Mouse (Mus musculus) layer of hippocampus, adult 2 months (tissue): Measurements from ENCODE around the gene Tnfsf4. TPM values are rescaled to one million over a fixed set of nuclear protein-coding genes. Genes with fewer than 3 reads are reported as not detected.

ENCODE experiments used
- DNase-seq, 2 experiments: peaks; one replicate each; pipeline ENCODE4 v3.0.0; 2022; ENCODE audit warnings: low spot score in 2 of 2
- H3K27ac ChIP-seq: fragments of 200-600 bp; 2 replicates; pipeline ENCODE4 v1.8.1; 2022
- H3K4me3 ChIP-seq: fragments of 200-600 bp; 2 replicates; pipeline ENCODE4 v1.8.1; 2022; ENCODE audit warnings: mild to moderate bottlenecking
- CTCF ChIP-seq: fragments of 200-600 bp; conservative IDR thresholded peaks from 2 replicates; pipeline ENCODE4 v1.8.1; 2022; ENCODE audit warnings: antibody characterized with exemption, mild to moderate bottlenecking, moderate library complexity
- long read RNA-seq, 2 experiments: library from polyadenylated mRNA; stranded (forward); transcript quantifications; one replicate each; pipeline ENCODE4 v2.0.0; 2021; ENCODE audit warnings: borderline mapping rate in 2 of 2
- total RNA-seq, 2 experiments: library from RNA; stranded (reverse); gene quantifications; 2 replicates each; pipeline ENCODE4 v1.2.3; 2021

Gene Tnfsf4
- total RNA-seq = not detected
- long read RNA-seq, experiment 1, partial matches to known transcripts = 0 of 3 reads
- long read RNA-seq, experiment 1, other reads (novel, unspliced or antisense) = 3 of 3 reads
- long read RNA-seq, experiment 2, partial matches to known transcripts = 0 of 1 reads
- long read RNA-seq, experiment 2, other reads (novel, unspliced or antisense) = 1 of 1 reads

- Histone ChIP-seq H3K27ac (no peak within 1 kb of the TSS), H3K4me3 (no peak within 1 kb of the TSS)
- TF ChIP-seq CTCF = no peak
- DNase-seq = no peak
Observed at GRCm38 (mm10) chr1:161394931-161395459, at the start of gene Tnfsf4. TSS of gene Tnfsf4 (plus strand) at chr1:161395409.

GRCm38 (mm10) chr1:161350981-161351380 is 44.2 kb upstream of the Tnfsf4 start:
- H3K4me3 ChIP-seq = no peak overlapping the region
- DNase-seq = no peak
- H3K27ac ChIP-seq = no peak overlapping the region
- TF ChIP-seq CTCF = no peak

- no peak overlapping the region for H3K4me3 ChIP-seq
- TF ChIP-seq CTCF = no peak
- H3K27ac ChIP-seq = no peak overlapping the region
- no peak for DNase-seq
Observed at GRCm38 (mm10) chr1:161365006-161365405, 30.2 kb upstream of the Tnfsf4 start.

GRCm38 (mm10) chr1:161371919-161372318 is 23.3 kb upstream of the Tnfsf4 start:
- no peak overlapping the region for H3K27ac ChIP-seq
- no peak overlapping the region for H3K4me3 ChIP-seq
- no peak for DNase-seq
- TF ChIP-seq CTCF = no peak

- DNase-seq = no peak
- no peak for TF ChIP-seq CTCF
- H3K27ac ChIP-seq = no peak overlapping the region
- no peak overlapping the region for H3K4me3 ChIP-seq
Observed at GRCm38 (mm10) chr1:161375866-161376265, 19.3 kb upstream of the Tnfsf4 start.

- H3K4me3 ChIP-seq = no peak overlapping the region
- no peak overlapping the region for H3K27ac ChIP-seq
- no peak for DNase-seq
- TF ChIP-seq CTCF = no peak
Observed at GRCm38 (mm10) chr1:161378571-161378970, 16.6 kb upstream of the Tnfsf4 start.

- no peak overlapping the region for H3K27ac ChIP-seq
- no peak for TF ChIP-seq CTCF
- DNase-seq = peak; percentile 44 to 65
Observed at GRCm38 (mm10) chr1:161379685-161380424, 15.4 kb upstream of the Tnfsf4 start.

GRCm38 (mm10) chr1:161380425-161380780 is 14.8 kb upstream of the Tnfsf4 start:
- Histone ChIP-seq H3K27ac (no peak overlapping the region), H3K4me3 (no peak overlapping the region)
- no peak for TF ChIP-seq CTCF

More at GRCm38 (mm10) chr1:161379685-161380424, 15.4 kb upstream of the Tnfsf4 start:
- H3K4me3 ChIP-seq = no peak overlapping the region

GRCm38 (mm10) chr1:161390066-161390465 is 5.1 kb upstream of the Tnfsf4 start:
- no peak overlapping the region for H3K4me3 ChIP-seq
- DNase-seq = no peak
- peak; percentile 13; the same call in 1 of the 2 replicates for TF ChIP-seq CTCF
- no peak overlapping the region for H3K27ac ChIP-seq

More at GRCm38 (mm10) chr1:161380425-161380780, 14.8 kb upstream of the Tnfsf4 start:
- no peak for DNase-seq

- no peak for DNase-seq
- Histone ChIP-seq H3K4me3 (no peak overlapping the region), H3K27ac (no peak overlapping the region)
- TF ChIP-seq CTCF = no peak
Observed at GRCm38 (mm10) chr1:161392906-161393305, 2.3 kb upstream of the Tnfsf4 start.

- no peak for DNase-seq
- no peak overlapping the region for H3K27ac ChIP-seq
- H3K4me3 ChIP-seq = no peak overlapping the region
- no peak for TF ChIP-seq CTCF
Observed at GRCm38 (mm10) chr1:161395610-161396009, 401 bp downstream of the Tnfsf4 start.

GRCm38 (mm10) chr1:161396351-161396750 is 1.1 kb downstream of the Tnfsf4 start:
- no peak for DNase-seq
- H3K4me3 ChIP-seq = no peak overlapping the region
- TF ChIP-seq CTCF = no peak

GRCm38 (mm10) chr1:161400126-161400525 is 4.9 kb downstream of the Tnfsf4 start:
- Histone ChIP-seq H3K4me3 (no peak overlapping the region), H3K27ac (no peak overlapping the region)
- peak; percentile 86 for TF ChIP-seq CTCF
- peak; percentile 45 to 75 for DNase-seq

More at GRCm38 (mm10) chr1:161396351-161396750, 1.1 kb downstream of the Tnfsf4 start:
- no peak overlapping the region for H3K27ac ChIP-seq
